Mouse (Mus musculus) heart, adult 2 months (tissue): ENCODE measurements at regions not wholly inside any gene's neighbourhood (a gene's known extent, or its start where the extent isn't known, plus 50 kb on each side); places are given as distances from the start of the nearest gene placed in this dataset.

Experiments used
- DNase-seq, 2 experiments: peaks; one replicate each; pipeline ENCODE4 v3.0.0; 2021
- H3K27ac ChIP-seq: fragments of 200-600 bp; 2 replicates; pipeline ENCODE4 v1.8.1; 2022
- H3K27me3 ChIP-seq: fragments of 200-500 bp; 2 replicates; pipeline ENCODE4 v1.6.1; 2012; ENCODE audit warnings: mild to moderate bottlenecking, low read length, inconsistent platforms, mixed read lengths; ENCODE audit not compliant: control insufficient read depth, insufficient read depth
- H3K36me3 ChIP-seq: fragments of 200-500 bp; 2 replicates; pipeline ENCODE4 v1.6.1; 2012; ENCODE audit warnings: low read length, inconsistent platforms; ENCODE audit not compliant: control insufficient read depth, insufficient read depth
- H3K4me1 ChIP-seq: fragments of 200-500 bp; 2 replicates; pipeline ENCODE4 v1.6.1; 2011; ENCODE audit warnings: low read length; ENCODE audit not compliant: control insufficient read depth, insufficient read depth
- H3K4me3 ChIP-seq: fragments of 200-600 bp; 2 replicates; pipeline ENCODE4 v1.8.1; 2022
- H3K79me2 ChIP-seq: fragments of 200-500 bp; replicated peaks from 2 replicates; pipeline ENCODE4 v1.6.1; 2012; ENCODE audit warnings: mild to moderate bottlenecking, inconsistent platforms, low read length, moderate library complexity, mixed read lengths; ENCODE audit not compliant: control insufficient read depth, insufficient read depth
- H3K9ac ChIP-seq: fragments of 200-500 bp; 2 replicates; pipeline ENCODE4 v1.6.1; 2012; ENCODE audit warnings: low read depth, mild to moderate bottlenecking, control low read depth, inconsistent platforms, low read length, mixed read lengths
- CTCF ChIP-seq: fragments of 200-600 bp; IDR thresholded peaks from 2 replicates; pipeline ENCODE4 v1.8.1; 2022; ENCODE audit warnings: antibody characterized with exemption, mild to moderate bottlenecking, moderate library complexity
- EP300 ChIP-seq: fragments of 200-500 bp; IDR thresholded peaks from 2 replicates; pipeline ENCODE4 v1.6.1; 2011; ENCODE audit warnings: low read depth, low read length, control low read depth; ENCODE audit not compliant: insufficient read depth
- POLR2A ChIP-seq: fragments of 200-500 bp; IDR thresholded peaks from 2 replicates; pipeline ENCODE4 v1.6.1; 2011; ENCODE audit warnings: mild to moderate bottlenecking, low read depth, low read length, control low read depth; ENCODE audit not compliant: insufficient read depth
- WGBS: fragments of 180-500 bp; shearing (Covaris S2); methylation state at CpG from one replicate; pipeline ENCODE4 v1.1.7; 2018; 5-methylcytosine and 5-hydroxymethylcytosine counted together
- intact Hi-C: fragments of 180-260 bp; cut with DNase I; formaldehyde crosslinking; loops from one replicate; pipeline ENCODE4 v1.15.1; 2025

GRCm38 (mm10) chr15:13366606-13367005 lies 193.1 kb upstream of the Cdh6 start:
- Histone ChIP-seq H3K4me1 (no peaks in the 10 kb centered on the region), H3K9ac (no peak overlapping the region), H3K27ac (no peak overlapping the region), H3K79me2 (no peaks in the 10 kb centered on the region), H3K36me3 (no peaks in the 10 kb centered on the region), H3K4me3 (no peak overlapping the region), H3K27me3 (no peaks in the 10 kb centered on the region)
- 63% methylated on average over 4 of the region's 4 CpGs for WGBS
- intact Hi-C loops: no loop called here
- DNase-seq: no peak
- TF ChIP-seq POLR2A: no peak
- TF ChIP-seq EP300: no peak
- no peak for TF ChIP-seq CTCF

GRCm38 (mm10) chr15:13360741-13361140 lies 187.3 kb upstream of the Cdh6 start:
- DNase-seq: no peak

GRCm38 (mm10) chr15:13359026-13359425 lies 185.6 kb upstream of the Cdh6 start:
- H3K27ac ChIP-seq: no peak overlapping the region
- H3K36me3 ChIP-seq: no peaks in the 10 kb centered on the region
- H3K4me3 ChIP-seq: no peak overlapping the region
- H3K9ac ChIP-seq: no peak overlapping the region
- no peak for DNase-seq
- H3K79me2 ChIP-seq: no peaks in the 10 kb centered on the region
- TF ChIP-seq EP300 (no peak), CTCF (no peak), POLR2A (no peak)
- H3K4me1 ChIP-seq: no peaks in the 10 kb centered on the region
- intact Hi-C loops: no loop called here
- WGBS: 21% methylated on average over 1 of the region's 1 CpGs
- H3K27me3 ChIP-seq: no peaks in the 10 kb centered on the region

More at GRCm38 (mm10) chr15:13360741-13361140, 187.3 kb upstream of the Cdh6 start:
- intact Hi-C loops: no loop called here
- Histone ChIP-seq H3K4me3 (no peak overlapping the region), H3K27me3 (no peaks in the 10 kb centered on the region), H3K4me1 (no peaks in the 10 kb centered on the region), H3K36me3 (no peaks in the 10 kb centered on the region), H3K27ac (no peak overlapping the region), H3K79me2 (no peaks in the 10 kb centered on the region), H3K9ac (no peak overlapping the region)
- WGBS: 39% methylated on average over 2 of the region's 2 CpGs
- TF ChIP-seq EP300 (no peak), POLR2A (no peak), CTCF (no peak)

- DNase-seq: no peak
- 89% methylated on average over 3 of the region's 3 CpGs for WGBS
- Histone ChIP-seq H3K79me2 (no peaks in the 10 kb centered on the region), H3K27ac (no peak overlapping the region), H3K9ac (no peak overlapping the region), H3K4me3 (no peak overlapping the region), H3K36me3 (no peaks in the 10 kb centered on the region), H3K27me3 (no peaks in the 10 kb centered on the region), H3K4me1 (no peaks in the 10 kb centered on the region)
- intact Hi-C loops: no loop called here
- TF ChIP-seq POLR2A (no peak), EP300 (no peak), CTCF (no peak)
Observed at GRCm38 (mm10) chr15:13350321-13350720, 176.8 kb upstream of the Cdh6 start.

- no peak for DNase-seq
- H3K27me3 ChIP-seq: no peaks in the 10 kb centered on the region
- TF ChIP-seq EP300 (no peak), CTCF (no peak), POLR2A (no peak)
- no peak overlapping the region for H3K9ac ChIP-seq
- H3K36me3 ChIP-seq: no peaks in the 10 kb centered on the region
- intact Hi-C loops: no loop called here
- WGBS: 94% methylated on average over 1 of the region's 1 CpGs
- H3K79me2 ChIP-seq: no peaks in the 10 kb centered on the region
- no peaks in the 10 kb centered on the region for H3K4me1 ChIP-seq
- H3K4me3 ChIP-seq: no peak overlapping the region
- no peak overlapping the region for H3K27ac ChIP-seq
Observed at GRCm38 (mm10) chr15:13336392-13336791, 162.9 kb upstream of the Cdh6 start.

GRCm38 (mm10) chr15:13324439-13324838 lies 151.0 kb upstream of the Cdh6 start:
- no peaks in the 10 kb centered on the region for H3K27me3 ChIP-seq
- 68% methylated on average over 2 of the region's 2 CpGs for WGBS
- no peak overlapping the region for H3K27ac ChIP-seq
- H3K4me3 ChIP-seq: no peak overlapping the region
- H3K79me2 ChIP-seq: no peaks in the 10 kb centered on the region
- H3K4me1 ChIP-seq: no peaks in the 10 kb centered on the region
- intact Hi-C loops: no loop called here
- no peaks in the 10 kb centered on the region for H3K36me3 ChIP-seq
- H3K9ac ChIP-seq: no peak overlapping the region
- TF ChIP-seq CTCF (no peak), EP300 (no peak), POLR2A (no peak)
- no peak for DNase-seq
